Mouse (Mus musculus): ENCODE measurements around the gene Plce1.

Plce1 gene

DNA sequence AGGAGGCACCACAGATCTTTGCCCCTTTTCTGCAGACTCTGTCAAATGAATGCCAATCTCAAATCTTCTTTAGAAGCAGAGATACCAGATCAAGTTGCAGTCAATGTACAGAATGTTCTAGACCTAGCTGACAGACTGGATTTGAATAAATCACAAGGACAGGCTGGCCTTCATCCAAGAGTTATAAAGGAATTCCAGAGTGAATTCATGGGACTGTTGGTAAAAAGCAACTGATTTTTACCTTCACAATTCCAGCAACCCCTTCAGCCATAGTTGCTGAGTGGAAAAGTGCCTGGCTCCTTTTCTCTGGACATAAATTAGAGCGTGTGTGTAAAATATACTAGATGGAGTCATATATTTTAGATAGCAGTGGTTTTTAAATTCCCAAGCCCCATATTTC, 102.0 kb downstream of the Plce1 start:
- DNase-seq (ENCODE audit: low read depth, low spot score), result no peak

DNA sequence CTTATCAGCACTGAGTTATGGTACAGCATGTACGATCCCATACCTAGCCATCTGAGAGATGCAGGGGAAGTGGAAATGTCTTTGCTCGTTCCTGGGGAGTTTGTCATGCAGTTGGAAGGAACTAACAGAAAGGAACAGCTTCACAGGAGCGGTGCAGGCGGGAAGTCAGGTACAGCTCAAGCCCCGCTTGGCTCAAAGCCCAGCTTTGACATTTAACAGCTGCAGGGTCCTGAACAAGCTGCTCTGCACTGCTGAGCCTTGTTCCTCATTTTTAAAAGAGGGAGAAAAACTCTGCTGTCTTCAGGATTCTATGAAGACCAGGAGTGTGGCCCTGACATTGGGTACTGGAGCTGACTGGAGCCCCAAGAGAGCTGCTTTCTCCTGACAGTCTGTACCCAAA, 106.7 kb downstream of the Plce1 start:
- no peak for DNase-seq (ENCODE audit: low read depth, low spot score)

DNA sequence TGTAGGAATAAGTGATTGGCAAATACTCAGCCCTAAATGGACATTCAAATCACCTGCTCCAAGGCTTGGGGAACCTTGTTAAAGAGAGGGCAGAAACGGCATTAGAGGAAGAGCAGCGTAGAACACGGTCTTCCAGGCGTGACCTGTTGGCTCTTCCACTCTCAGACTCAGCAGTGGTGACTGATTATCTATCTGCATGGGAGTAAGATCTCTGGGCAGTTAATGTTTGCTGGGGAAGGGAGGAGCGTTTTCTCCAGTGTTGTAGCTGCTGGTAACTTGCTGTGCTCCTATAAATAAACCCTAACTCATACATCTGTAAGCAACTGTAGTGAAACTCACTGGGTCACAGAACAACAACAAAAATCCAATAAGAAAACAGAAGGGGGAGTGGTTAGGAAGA, 108.6 kb downstream of the Plce1 start:
- DNase-seq (ENCODE audit: low read depth, low spot score), result no peak

DNA sequence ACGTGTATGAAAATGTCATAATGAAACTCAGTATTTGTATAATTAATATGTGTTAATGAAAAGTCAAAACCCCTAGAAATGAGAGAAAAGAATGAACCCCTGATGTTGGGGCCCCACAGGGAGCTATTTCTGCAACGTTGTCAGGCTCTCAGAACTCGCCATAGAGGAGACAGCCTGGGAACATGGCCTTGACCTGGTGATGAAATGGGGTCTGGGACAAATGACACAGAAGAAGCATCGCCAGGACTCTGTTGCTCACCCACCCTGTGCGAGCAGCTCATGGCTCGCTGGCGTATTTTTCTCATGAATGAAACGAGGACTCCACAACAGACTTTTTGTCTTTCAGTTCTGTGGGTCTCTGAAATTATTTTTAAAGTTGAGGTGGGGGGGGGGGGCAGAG, 109.0 kb downstream of the Plce1 start:
- DNase-seq (ENCODE audit: low read depth, low spot score), result no peak

DNA sequence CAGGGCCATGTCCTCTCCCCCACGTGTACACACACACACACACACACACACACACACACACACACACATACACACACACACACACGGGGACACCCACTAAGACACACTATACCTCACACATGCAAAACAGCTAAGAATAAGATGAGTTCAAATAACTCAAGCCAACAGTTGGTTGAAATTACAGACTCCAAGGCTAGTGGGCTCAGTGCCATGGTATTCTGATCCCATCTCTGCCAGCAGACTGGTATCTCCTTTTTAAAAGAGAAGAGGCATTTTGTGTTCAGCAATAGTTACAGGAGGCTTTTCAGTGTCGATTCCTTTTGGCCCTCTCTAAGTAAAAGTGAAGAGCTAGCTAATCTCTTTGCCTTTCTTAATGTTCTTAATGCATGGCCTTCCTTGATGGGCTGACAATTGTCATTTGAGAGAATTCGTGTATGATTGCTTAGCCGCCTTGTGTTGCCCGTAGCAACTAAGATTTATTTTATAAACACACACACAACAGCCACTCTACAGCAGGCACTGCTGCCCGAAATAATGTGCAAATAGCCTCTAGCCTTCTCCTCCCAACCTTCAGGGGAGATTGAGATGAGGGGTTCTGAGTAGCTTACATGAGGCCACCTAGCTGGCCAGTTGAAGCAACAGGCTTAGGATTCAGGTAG, 111.8 kb downstream of the Plce1 start:
- no peak for DNase-seq (ENCODE audit: low read depth, low spot score)

DNA sequence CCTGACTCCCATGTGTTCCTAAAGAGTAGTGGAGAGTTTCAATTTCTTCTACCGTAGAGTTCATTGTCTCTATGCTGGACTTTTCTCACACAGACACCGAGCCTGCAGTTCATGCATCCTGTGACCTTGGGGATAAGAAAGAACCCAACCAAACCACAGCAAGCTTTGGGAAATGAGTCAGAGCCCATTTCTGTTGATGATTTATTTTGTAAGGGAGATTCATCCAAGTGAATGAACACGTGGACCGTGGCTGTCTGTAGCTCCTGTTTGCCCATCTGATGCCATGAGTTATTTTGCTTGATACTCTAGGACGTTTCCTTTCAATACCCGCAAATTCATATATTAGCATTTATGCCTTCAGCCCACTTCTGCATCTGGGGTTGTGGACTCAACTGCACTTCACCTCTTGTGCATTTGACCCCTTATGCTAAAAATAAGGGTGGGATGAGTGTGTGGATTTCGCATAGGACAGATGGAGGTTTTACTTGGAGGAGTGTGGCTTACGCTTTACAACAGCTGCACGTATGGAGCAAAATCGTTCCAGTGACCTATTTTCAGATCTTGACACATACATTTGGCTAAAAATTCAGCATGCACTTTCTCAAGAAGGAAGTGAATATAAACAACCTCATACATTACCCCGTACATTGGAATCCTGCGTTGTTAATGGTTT, 112.5 kb downstream of the Plce1 start:
- no peak for DNase-seq (ENCODE audit: low read depth, low spot score)

DNA sequence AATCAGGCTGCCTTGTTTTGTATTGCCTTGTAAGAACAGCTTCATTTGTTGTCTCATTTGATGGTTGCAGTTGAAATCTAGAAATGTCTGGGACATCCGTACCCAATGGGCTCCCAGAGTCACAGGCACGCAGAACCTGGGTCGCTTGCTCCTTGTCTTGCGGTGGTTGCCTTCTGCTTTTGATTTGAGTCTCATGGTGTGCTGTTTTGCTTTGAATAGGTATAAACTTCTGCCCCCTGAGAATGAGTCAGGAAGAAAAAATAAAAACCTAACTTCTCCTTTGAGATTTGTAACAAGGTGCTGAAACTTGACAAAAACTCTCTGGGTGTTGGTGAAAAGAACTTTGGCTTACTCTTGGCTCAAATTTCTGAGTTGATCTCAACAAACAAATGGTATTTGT, 115.2 kb downstream of the Plce1 start:
- DNase-seq (ENCODE audit: low read depth, low spot score), result no peak

DNA sequence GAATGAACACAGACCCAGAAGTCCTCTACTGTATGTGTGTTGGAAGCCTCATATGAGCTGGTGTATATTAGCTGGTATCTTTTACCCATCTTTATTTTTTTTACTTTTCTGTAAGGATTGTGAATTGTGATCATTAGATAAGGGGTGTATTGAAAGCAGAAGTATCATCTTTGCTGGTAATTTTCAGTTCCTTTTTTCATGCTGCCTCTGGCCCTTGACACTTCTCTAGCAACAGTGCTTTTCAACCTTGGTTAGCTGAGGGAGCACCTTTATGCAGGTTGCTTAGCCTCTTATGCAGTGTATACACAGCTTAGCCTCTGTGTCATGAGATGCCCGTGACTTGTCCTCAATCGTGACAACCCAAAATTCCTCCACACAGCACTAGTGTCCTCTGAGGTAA, 116.5 kb downstream of the Plce1 start:
- no peak for DNase-seq (ENCODE audit: low read depth, low spot score)

DNA sequence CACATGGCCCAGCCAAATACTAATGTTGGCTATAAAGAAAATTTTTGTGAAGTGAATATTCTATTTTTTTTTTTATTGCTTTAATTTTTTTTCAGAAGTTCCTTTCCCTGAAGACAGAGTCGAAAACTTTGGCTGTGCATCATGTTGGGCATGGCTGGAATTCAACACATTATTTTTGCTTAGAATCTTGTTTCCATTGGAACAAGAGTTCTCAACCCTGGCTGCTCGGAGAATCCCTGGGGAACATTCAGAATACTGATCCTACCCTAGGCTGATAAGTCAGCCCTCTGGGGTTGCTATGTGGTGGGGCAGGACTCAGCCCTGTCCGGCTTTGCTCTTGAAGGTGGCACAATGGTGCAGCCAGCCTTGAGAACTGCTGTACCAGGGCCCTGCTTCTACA, 118.1 kb downstream of the Plce1 start:
- no peak for DNase-seq (ENCODE audit: low read depth, low spot score)

DNA sequence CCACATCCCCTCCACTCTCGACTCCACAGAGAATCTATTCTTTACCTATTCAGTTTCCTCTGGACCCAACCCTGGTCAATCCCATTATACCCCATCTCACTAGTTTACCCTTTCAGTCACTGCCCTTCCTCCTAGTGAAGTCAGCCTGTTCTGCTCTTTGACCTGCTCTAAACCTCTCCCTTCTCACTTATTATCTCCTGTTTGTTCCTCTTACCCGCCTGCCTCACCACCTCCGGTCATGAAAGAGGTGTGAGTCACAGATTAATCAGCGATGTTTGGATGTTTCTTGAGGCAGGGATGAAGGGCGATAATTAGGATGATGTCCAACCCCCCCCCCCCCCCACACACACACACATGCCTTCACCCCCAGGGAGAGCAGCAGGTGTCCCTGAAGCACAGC, 120.2 kb downstream of the Plce1 start:
- DNase-seq (ENCODE audit: low read depth, low spot score), result no peak

DNA sequence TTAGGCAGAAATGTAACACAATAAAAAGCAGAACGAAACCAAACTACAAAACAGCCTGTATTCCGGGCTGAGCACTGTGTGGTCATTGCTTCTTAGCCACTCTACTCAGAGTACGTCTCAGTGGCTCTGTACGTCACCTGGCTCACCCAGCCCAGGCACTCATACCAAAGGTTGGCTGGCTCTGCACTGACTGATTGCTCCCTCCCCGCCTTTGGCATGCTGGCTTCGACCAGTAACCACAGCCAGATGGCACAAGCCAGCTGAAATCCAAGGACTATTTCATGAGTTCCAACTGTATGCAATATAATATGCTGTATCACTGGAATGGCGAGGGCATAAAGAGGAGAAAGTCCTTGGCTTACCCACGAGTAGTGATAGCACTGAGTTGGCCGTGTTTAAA, 121.9 kb downstream of the Plce1 start:
- DNase-seq (ENCODE audit: low read depth, low spot score), result peak; percentile 75

DNA sequence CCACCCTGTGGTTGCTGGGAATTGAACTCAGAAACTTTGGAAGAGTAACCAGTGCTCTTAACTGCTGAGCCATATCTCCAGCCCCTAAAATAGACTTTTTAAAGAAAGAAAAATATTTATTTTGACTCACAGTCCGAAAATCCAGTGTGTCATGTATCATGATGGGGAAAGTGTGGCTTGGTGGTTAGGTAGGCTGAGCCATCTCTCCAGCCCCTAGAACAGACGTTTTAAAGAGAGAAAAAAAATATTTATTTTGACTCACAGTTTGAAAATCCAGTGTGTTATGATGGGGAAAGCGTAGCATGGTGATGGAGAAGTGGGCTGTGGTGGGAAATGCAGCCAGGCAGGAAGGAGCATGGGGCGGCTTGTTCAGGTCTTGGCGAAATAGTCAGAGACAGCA, 126.3 kb downstream of the Plce1 start:
- DNase-seq (ENCODE audit: low read depth, low spot score), result no peak

DNA sequence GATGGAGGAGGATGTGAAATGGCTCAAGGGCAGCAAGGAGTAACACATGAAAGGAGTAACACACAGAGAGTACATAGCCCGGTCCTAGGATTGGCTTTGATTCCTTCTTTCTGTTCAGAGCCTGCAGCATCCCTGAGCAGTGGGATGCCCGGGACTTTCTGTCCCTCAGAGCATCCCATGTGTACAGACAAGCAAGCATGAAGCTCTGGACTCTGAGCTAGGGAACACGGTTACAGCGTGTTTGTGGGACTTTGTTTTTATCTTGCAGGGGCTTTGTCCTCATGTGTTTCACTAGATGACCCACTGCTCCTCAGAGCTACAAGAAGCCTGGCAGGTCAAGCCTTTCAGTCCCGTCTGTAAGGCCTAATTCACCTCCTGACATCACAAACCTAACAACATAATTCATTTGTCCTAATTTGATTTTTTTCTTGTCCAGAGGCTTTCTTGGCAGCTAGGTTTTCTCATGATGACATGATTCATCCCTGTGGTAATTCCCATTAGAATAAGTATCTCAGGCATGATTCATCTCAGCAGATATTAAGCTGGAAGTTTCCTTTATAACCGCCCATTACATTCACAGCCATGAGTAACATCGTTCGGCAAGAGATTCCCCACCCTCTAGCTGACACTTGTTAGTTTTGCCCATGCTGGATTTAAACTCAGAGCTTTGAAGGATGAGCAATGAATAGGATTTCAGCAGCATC, 128.2 kb downstream of the Plce1 start:
- DNase-seq (ENCODE audit: low read depth, low spot score), result peak; percentile 69

DNA sequence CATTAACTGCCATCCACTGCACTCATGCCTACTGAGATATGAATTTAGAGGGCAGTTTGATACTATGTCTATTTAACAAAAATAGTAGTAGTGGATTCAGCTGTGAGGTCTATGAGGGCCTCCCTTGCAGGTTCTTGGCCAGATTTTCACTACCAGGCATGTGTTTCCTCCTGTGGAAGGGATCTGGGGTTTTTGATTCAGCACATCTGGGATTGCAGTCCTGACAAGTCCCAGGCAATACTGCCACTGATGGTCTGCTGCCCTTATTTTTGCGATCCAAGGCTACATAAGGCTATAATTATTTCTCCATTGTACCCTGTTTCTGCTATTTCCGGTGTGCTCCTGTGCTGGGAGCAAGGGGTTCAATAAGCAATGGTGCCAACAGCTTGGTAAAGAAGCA, 129.4 kb downstream of the Plce1 start:
- no peak for DNase-seq (ENCODE audit: low read depth, low spot score)

DNA sequence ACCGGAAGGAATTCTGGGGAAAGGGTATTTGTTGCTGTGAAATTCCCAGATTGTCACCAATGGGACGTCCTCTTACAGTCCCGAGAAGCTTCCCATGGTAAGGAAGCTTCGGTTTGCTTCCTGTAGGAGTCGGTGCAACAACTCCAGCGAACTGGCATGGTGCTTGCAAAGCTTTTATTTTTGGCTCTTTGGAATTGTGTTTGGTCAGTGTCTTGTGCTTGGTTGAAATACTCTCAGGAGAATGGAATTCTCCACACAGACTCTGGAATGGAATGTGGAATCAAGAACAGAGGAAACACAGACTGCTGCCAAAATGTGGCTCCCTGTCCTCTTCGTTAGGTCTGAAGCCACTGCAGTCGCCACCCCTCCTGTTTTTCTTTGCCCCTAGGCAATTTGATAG, 129.9 kb downstream of the Plce1 start:
- DNase-seq (ENCODE audit: low read depth, low spot score), result peak; percentile 72

DNA sequence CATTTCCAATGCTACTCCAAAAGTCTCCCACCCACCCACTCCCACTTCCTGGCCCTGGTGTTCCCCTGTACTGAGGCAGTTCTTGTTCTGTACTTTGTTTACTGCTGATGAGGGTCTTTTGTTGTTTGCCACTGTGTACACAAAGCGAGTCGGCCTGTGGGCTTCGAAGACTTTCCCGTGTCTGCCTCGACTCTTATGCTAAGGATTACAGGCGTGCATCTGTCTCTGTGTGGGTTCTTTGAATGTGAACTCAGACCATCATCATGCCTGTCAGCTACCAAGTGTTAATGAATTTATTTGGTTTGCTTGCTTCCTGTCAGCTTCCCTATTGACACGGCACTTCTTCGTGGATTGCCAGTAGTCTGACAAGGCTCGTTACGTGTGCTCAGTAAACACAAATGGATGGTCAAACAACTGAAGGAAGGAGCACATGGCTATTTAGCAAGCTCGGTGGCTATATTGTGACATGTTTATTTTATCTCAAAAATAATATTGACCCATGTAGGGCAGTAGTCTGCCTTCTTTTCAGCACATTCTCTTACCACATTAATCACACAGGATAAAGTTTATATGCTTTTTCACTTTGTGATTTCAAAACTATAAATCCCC, 133.3 kb downstream of the Plce1 start:
- DNase-seq (ENCODE audit: low read depth, low spot score), result no peak

DNA sequence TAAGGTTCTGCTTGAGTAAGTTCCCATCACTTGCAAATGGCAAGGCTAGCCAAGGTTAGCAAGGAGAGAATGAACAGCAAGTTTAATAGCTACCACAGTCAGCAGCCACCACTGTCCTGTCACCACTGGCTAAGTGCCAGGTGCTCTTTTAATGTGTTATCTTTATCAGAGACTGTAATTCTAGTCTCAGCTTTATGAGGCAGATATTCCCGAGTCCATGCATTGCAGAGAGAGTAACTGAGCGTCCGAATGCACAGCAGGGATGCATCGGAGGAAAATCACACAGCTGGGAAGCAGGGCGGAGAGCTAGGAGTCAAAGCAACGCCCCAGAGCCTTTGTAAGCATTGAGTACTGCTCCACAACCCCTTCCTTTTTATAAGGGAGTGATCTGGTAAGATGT, 134.4 kb downstream of the Plce1 start:
- no peak for DNase-seq (ENCODE audit: low read depth, low spot score)

DNA sequence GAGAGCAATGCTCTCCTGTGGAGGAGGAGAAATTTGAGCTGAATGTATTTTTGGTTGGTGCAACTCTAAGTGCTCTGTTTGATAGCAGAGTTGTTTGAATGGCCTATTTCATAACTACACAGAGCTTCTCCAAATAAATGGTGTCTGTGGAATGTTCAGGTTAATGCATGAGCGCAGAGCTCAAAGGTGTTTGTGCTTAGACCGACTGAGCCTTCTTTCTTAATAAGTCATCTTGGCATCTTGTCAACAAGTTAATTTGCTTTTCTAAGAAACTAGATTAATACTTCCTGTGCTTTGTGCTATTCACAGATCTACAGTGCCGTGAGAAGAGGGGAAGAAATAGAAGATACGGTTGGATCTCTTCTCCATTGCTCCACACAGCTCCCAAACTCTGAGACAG, 139.2 kb downstream of the Plce1 start:
- DNase-seq (ENCODE audit: low read depth, low spot score), result no peak

DNA sequence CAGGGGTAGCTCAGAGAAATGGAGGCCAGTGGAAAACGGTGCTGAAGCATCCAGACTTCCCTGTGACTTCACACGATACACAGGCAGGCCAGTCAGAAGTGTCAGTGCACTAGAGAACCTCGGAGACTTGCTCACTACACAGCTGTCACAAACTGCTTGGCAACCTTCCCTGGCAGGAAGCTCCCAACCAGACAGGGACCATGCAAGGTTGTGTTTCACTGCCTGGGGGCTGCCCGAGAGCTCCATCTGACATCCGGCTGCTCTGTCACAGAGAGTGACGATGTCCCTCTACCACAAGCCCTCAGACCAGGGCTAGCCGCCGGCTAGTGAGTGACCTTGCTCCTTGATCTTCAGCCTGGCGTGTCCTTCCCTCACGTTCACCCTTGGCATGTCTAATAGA, 140.6 kb downstream of the Plce1 start:
- peak; percentile 48 for DNase-seq (ENCODE audit: low read depth, low spot score)

DNA sequence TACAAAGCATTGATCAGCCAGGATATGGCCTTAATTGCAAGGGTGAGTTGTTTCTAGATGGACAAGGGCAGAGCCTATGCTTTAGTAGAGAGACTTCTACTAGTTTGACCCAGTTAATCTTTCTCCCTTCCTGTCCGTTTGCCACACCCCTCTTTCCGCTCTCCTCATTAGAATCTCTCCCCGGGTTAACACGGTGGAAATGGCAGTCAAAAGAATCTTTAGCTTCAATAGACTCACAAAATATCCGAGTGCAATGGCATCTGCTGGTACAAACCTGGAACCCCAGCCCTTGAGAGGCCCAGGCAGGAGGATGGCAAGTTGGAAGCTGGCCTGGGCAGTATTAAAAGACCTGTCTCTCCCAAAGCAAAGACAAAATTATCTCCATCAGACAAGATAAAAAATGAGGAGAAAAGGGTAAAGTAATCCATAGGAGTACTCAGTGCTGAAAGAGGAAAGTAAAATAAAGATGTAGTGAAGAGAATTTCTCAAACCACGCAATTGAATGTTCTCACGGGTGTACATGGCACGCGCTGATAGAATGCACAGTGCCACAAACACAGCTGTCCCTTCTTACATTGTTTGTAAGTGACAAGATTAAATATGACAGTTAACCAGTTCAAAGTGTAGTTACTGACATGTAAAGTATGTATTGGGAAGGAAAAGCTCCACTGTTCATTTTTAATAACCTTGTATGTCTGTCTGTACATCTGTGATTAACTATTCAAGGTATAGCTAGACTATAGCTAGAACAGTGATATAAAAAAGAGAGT, 145.5 kb downstream of the Plce1 start:
- no peak for DNase-seq (ENCODE audit: low read depth, low spot score)

DNA sequence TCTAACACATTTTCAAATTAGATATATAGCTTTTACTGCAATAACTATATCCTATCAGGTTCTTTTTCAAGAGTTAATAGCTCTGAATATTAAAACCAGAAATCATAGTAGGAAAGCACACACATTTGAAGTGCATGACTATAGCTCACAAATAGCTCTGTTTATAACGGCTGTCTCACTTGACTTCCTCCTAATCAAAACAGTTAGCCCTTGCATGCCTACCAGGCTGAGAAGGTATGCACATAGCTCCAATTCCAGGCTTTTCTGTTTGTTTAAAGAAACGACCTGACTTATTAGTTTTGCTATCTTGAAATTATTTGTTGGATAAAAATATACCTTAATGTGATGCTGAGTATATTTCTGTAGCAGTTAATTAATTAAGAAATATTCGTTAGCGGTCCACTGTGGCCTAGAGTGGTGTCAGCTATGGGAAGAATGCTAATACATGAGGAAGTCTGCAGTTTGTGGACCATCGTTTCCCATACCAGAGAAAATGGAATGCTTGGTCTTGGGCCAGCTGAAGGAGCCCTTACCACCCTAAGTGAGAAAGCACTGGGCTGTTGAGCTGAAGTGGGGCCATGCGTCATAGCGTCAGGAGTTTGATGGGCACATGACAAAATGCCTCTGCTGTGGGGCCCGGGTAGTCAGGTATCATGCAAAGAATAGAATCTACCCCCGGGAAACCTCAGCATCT, 146.3 kb downstream of the Plce1 start:
- DNase-seq (ENCODE audit: low read depth, low spot score), result no peak
